Mouse (Mus musculus): ENCODE measurements at regions not wholly inside any gene's neighbourhood (a gene's known extent, or its start where the extent isn't known, plus 50 kb on each side); places are given as distances from the start of the nearest gene placed in this dataset.
A peak's percentile ranks its signal among the peaks of the same experiment; 100 is the strongest.

DNA sequence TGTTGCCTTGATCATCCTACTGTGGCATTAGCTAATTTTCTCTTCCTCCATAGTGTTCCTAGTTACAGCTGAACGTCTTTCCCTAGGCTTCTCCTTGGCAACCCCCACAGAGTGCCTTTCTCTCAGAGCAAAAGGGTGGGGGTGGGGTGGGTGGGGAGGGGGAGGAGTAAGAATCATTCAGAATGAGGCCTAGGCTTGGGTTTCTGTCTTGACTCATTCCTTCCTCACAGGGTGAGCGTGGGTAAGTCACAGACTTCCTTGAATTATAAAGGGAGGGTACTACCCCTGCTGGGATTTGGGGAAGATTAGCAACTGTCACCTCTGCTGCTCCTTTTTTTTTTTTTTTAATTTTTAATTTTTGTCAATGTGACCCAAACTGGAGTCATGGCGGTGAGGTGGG lies 114.5 kb downstream of the Dhx35 start:
- no peak for DNase-seq

DNA sequence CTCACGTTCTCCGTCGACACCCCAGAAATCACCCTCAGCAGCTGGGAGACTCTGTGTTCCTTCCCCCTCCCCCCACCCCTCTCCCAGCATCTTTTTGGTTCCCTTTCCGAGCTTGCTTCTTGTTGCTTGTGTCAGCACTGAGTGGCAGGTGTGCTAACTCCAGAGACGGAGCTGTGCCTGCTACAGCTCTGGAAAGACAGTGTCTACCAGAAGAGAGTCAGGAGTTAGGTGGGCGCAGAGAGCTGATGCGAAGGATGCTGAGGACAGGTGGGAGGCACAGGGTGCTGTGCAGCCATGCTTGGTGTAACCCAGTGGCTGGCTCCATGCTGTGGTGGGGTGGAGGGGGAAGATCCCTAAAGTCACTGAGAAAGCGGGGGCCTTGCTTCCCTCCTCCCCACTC lies 115.7 kb downstream of the Dhx35 start:
- no peak for DNase-seq

DNA sequence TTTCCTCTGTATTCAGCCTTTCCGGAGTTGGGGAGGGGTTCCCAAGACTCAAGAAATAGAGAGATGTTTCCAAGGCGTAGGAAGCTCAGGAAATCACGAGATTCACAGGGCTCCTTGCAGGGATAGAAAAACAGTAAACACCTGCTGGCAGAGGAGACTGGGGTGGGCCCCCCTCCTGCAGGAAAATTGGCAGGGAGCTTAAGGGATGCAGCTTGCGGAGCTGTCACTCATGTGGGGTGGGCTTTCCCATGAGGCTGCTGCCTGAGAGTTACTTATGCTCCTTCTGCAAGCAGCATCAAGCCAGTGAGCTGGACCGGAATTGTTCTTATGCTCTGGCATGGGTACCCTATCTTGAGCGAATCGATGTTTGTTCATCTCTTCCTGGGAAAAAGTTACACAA lies 116.6 kb downstream of the Dhx35 start:
- DNase-seq = no peak

DNA sequence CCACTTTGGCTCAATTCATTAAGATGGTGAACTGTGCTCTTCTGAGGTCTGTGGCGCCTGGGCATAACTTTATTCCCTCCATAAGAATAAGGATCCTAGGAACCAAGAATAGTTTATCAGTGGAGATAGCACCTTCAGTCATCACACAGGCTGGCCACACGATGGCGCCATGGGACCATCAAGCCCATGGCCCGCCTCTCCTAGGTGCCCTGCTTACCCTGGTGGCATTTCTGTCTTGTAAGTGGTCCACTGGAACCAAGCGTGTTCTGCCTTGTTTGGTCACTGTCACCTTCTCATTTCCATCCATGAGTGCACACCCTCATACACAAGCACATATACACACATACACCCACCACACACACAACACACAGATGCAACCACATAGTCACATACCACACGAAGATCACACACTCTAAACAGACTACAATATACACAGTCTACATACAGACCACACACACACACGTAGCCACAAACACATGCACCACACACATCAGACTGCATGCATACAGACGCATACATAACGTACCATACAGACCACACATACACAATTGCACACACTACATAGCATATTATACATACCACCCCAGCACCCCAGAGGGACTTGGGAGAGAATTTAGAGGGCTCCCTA lies 118.1 kb downstream of the Dhx35 start:
- no peak for DNase-seq

DNA sequence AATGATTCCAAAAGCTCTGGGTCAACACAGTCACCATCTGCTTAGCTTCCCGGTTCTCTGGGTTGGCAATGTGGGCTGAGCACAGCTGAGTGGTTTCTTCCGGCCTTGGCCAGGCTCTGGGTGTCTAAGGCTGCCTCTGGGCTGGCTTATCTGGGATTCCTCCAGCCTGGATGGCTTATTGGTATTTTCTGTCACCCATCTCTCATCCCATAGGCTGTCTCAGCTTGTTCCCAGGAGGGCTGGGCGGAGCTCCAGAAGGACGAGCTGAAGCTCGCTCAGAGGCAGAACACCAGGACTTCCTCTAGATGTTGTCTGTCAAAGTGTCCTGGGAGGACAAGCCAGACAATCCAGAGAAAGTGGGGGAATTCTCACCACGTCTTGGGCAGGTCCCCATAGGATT lies 122.8 kb downstream of the Dhx35 start:
- peak; percentile 17 for DNase-seq

DNA sequence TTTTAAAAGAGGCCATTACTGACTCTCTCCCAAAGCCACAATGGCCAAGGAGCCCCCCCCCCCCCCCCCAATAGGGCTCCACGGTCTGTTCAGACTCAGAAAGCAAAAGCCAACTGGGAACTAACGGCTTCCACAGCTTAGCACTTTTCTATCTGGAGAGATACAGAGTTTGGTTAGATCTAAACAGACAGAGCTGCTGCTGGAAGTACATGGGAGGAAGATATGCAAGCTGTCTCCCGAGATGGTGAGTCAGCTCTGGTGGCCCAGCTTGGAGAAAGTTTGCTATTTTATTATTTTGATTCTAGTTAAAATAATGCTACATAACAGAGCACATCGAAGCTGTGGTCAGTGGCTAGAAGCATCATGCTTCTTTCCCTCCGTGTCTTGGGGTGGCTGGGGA lies 123.7 kb downstream of the Dhx35 start:
- peak; percentile 40 for DNase-seq

DNA sequence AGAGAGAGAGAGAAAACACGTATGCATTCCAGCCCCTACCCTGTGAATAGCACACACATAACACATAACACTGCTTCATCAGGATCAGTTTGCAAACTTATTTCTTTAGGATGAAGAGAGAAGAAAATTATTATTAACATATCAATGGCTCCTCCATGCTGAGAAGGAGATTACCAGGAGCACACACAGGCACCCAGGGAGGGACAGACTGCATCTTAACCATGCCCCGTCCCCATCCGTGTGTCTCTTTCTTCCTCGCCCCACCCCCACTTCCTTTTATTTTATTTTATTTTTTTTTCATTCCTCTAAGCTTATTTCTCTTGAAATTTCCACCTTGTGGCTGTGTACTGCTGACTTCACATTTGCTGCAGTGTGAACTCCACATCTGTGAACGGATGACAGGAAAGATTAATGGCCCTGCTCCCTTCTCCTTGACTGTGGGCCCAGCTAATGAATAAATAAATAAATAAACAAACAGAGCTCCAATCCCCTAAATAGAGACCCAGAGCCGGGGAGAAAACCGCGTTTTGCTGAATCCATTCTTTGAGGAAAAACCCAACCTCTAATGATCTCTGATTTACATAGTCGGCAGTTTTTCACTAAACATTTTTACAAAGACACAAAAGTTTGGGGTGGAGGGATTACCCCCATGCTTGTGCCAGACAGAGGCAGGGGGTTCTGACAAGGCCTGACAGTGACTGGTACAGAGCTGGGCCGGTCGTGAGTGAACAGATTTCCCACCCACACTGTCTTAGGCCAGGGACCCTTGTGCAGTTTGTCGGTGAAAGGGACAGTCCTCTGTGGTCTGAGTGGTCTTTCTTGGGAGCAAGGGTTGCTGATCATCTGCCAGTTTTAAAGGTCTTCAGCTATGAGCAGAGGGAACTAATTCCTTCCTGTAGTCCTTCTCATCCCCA lies 127.0 kb downstream of the Dhx35 start:
- DNase-seq = no peak

DNA sequence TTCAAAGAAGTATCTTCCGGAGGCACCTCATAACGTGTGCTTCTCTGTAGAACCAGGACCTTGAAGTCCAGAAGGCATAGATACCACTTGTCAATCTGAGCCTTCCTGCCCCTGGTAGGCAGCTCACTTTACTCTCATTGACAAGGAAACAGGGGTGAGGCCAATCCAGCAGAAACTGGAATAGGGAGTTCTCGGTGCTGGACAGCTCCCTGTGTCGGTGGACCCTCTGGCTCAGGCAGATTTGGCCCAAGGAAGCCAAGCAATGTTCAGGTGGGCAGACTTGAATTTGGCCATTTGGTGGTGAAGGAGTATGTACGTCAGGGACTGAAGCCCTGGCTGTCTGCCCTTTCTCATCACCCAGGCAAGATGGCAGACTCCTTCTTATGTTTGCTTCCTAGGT lies 128.2 kb downstream of the Dhx35 start:
- DNase-seq = no peak

DNA sequence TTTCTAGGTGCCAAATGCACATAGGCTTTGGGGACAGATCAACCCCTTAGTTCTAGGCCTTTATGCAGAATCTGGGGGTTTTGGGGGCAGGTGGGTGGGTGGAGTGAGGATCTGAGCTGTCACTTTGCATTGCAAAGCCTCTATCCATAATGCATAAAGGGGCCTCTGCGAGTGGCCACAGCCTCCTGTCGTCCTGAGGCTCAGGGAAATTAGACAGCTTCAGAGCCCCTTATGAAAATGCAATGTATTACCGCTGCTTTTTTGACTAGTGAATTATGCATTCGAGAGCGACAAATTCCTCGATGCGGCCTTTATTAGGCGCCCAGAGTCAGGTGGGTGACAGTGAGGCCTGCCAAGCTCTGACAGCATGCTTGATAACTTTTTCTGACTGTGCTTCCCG lies 134.9 kb downstream of the Dhx35 start:
- no peak for DNase-seq

DNA sequence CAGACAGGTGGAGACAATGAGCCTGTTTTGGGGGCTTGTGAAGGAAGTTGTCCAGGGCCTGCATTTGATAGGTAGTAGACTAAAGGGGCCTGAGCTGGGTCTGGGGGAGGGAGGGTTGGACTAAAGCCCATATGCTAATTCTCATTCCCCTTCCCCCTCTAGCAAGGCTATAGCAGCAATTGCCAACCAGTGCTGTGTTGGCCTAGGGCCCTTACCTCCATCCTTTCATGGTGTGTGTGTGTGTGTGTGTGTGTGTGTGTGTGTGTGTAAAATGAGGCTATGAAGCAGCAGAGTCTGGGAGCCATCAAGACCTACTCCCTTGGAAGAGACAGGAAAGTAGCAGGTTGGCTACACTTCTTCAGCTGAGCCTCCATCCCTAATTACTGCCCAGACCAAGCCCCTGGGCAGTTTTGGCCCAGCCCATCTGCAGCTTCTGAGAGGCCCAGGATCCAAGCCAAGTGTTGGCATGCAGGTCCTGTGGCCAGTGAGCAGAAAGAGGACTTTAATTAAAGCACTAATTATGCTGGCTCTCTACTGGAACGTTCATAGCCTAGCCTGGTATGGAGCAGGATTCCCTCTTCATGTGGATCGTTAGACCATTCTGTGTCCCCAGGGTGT lies 143.4 kb downstream of the Dhx35 start:
- peak; percentile 41 for DNase-seq

DNA sequence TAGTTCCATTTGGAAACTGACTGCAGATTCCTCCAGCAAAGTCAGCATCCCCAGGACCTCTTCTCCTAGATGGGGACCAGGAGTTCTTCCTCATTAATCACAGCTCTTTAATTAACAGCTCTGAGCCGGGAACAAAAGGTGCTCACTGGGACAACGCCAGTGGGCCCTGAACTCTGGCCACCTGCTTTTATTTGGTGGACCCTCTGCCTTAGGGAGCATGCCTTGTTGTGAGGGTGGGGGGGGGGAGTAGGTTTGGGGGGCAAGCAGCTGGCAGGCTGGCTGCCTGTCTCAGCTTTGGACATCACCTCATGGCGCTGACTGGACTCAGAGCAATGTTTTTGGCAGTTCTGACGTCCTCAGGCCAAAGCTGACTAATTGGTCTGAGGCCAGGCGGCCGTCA lies 154.8 kb downstream of the Dhx35 start:
- no peak for DNase-seq

DNA sequence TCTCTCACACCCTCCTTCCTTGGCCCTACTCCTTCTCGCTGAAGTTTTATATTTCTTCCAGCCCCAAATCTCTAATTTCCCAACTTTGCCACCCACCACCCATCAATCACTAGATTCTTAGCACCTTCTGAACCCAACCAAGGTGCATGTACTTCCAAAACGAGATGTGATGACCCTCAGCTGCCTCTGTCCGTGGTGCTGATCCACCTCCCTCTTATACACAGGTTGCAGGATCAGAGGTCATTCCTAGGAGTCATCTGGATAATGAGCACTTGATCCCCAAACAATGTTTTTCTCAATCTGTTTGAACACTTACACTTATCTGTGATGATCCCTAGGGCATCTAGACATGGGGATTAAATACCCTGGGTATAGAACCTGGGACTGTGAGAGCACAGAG lies 156.5 kb downstream of the Dhx35 start:
- DNase-seq = no peak

DNA sequence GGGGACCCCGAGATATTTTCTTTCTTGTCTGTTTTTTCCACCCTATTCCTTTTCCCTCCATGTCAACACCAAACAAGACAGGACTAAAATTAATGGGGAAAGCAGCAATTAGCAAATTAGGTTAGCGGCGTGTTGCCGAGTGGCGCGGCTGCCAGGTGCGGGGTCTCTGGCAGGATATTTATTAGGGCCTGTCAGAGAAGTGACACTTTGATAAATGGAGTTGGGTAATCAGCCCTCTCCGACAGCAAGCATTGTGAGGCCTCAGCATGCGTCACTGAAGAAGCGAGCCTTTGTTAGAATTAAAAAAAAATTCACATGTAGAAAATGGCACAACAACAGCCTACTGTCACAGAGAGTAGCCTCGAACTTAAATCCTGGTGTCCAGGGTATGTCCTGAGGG lies 162.3 kb downstream of the Dhx35 start:
- DNase-seq = no peak

DNA sequence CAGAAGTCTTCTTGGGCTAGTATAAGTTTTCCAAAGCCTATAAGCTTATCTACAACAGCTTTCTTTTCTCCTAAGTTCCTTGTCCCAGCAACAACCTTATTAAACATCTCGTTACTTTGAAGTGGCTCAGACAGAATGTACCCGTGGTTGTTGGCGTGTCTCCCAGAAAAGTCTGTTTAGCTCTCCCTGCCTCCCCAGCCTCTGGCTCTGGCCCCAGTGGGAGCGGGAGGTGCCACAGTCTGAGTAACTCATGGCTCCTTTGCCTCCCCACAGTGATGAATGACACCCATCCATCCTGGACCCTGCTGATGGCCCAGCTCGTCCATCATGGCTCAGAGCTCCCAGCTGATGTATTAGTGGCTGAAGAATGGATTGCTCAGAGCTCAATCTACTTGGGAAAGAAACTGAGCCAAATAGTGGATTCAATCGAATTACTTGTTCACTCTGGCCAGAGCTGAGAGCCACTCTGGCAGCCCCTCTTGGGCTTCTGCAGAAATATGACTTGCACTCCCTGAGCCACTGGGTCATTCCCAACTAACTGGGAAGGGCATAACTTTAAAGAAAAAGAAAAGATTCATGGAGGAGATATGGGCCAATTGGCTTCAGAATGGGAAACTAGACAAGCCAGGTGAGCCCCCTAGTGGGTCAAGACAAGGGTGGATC lies 170.5 kb downstream of the Dhx35 start:
- DNase-seq = peak; percentile 90

DNA sequence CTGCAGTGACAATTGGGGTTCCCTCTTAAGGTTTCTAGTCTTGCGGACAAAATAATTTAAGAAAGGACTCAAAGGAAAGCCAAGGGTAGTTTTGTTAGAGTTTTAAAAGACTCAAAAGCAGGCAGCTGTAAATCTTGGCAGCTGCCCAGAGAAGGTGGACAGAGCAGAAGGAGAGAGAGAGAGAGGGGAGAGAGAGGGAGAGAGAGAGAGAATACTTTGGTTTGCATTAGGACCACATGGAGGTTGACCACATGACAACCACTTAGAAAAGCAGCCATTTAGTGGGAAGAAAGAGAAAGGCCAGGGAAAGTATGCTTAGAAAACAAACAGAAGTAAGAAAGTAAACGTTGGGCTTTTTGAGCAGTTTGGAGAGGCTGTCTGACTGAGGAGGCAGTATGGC lies 177.6 kb downstream of the Dhx35 start:
- no peak for DNase-seq

DNA sequence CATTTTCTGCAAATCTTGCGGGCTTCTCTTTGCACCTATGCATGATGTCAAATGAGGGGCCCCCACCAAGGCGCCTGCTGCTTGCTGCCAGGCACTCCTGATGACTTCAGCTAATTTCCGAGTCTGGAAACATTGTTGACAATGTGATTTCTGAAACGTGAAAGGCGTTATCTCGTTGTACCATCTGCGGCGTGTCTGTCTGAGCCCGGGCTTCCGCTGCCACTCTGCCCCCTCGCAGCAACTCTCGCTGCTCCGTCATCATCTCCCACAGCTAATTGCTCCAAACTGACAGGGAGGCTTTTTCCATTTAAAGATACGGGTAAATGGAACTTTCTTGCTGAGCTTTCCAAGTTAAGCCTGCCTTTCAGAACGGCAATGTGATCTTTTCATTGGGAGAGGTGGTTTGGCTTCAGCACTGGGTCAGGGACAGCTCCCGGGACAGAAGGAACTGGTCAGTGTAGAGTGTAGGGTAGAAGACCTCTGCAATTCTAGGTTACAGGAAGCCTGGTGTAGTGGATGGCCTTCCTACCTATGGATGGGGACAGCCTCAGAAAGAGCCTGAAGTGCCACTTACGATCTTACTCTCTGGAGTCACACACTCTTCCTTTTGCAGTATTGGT lies 191.0 kb downstream of the Dhx35 start:
- DNase-seq = peak; percentile 25

DNA sequence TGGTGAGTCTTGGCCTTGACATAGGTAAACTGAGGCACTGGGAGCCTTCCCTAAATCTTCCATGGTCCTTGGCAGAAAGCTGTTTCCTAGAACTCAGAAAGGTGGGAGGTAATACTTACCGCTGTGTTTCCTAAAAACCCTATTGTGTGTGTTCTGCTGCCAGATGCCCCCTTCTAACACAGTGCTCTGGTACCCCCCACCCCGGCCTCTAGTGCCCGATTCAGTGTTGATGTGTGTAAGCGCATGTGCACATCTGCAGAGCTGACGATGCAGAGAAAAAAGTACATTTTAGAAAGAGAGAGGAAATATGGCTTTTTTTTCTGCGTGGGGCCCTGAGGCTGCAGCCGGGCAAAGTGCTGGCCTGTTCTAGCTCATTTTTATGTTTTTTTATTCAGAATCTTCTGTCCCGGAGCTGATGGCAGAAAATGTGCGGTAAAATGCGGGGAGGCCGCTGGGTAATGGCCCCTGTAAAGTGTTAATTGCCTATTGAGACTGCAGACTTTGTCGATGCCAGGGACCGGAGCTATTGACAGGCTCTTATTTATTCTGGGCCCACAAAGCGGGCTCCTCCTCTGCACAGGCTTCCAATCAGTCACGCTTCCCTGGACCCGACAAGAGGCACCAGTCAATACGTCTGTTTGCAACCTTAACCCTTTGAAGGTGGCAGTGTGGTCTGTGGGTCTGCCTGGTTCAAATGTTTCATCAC lies 208.0 kb downstream of the Dhx35 start:
- DNase-seq = no peak

DNA sequence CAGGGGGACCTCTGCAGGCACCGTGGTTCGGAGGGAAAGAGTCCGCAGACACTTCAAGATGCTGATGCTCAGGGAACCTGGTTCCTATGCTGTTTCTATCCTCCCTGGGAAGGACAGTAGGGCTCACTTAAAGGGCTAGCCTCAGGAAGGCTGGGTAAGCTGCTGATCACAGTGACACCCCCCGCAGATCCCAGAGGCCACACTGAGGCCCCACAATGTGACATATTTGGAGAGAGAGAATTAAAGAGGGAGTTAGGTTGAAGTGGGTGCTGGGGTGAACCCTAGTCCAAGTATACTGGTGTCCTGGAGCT lies 208.5 kb downstream of the Dhx35 start:
- no peak for DNase-seq

DNA sequence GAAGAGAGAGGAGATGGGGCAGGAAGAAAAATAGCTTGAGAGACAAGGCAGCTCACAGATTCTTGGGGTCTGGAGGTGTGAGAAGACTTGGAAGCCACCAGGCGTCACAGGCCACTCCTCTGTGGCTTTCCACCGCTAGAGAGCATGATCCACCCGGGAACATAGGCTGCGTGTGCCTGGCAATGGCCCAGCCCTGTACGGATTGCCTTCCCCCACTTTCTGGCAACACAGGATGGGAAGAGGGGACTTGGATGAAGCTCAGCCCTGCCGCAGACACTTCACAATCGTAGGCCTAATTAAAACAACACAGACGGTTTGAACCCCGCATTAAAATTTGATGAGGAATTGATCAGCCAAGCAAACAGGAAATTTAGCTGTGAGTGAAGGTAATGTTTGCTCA lies 209.8 kb downstream of the Dhx35 start:
- DNase-seq = peak; percentile 12

DNA sequence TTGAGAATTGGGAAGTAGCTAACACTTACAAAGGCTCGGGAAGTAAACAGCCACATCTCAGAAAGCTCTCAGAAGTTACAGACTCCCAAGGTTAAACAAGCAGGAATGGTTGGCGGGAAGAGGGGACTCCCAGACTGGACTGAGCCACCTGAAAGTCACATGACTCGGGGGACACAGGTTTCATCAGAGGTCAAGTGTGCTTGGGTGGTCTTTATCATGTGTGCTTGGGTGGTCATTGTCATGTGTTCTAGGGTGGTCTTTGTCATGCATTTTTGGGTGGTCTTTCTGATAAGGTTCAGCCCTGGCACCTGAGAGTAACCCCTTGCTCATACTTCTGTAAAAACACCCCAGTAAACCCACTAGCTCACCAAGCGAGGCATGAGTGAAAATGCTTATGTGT lies 218.1 kb downstream of the Dhx35 start:
- no peak for DNase-seq

DNA sequence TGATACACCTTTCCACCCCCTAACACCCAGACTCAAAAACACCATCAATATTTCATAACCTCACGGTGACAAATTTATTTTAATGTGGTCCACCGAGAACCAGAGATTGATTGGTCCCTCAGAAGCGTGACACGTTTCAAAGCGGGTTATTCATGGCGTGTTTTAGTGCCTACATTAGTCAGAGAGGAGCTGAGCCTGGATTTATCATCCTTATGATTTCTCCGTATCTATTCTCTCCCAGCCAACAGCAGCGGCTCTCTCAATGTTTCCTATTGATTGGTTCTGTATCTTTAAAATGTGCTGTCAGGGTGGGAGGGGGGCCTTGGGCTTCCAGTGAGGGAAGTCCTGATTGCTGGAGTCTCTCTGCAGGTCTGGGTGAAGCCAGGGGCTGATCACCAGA lies 219.9 kb downstream of the Dhx35 start:
- DNase-seq = no peak

DNA sequence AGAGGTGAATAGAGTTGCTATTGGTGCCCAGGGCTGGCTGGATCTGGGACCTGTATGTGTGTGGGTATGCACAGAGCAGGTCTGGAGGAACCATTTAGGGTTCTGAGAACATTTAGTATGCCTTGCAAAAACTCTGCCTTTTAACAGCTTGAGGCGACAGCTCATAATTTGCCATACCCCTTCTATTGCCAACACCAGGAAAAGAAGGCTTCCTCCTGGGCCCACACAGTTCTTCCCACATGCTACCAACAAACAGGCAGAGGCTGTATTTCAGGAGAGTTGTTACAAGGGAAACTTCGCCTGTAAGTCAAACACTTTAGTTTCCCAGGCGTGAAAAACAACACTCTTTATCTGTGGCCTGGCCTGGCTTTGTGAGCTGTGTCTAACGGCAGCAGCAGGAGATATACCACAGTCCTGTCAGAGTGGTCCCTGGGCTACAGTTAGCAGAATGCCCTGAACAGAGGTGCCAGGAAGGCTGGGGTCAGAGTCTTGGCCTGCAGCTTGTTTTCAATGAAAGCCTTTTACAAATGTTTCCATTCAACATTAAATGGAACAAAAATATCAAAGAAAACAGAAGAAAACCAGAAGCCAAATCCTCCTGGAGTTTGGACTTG lies 225.4 kb downstream of the Dhx35 start:
- peak; percentile 63 for DNase-seq

Measured in right cerebral cortex, adult 18-20 months (tissue).